Mouse (Mus musculus) forelimb bud, embryonic 11.5 days (tissue): Measurements from ENCODE around the gene Crtac1.

Source experiments
- DNase-seq: peaks from one replicate; pipeline ENCODE4 v3.0.0-alpha.2; 2012; ENCODE audit warnings: low read depth, low spot score

Crtac1 gene

DNA sequence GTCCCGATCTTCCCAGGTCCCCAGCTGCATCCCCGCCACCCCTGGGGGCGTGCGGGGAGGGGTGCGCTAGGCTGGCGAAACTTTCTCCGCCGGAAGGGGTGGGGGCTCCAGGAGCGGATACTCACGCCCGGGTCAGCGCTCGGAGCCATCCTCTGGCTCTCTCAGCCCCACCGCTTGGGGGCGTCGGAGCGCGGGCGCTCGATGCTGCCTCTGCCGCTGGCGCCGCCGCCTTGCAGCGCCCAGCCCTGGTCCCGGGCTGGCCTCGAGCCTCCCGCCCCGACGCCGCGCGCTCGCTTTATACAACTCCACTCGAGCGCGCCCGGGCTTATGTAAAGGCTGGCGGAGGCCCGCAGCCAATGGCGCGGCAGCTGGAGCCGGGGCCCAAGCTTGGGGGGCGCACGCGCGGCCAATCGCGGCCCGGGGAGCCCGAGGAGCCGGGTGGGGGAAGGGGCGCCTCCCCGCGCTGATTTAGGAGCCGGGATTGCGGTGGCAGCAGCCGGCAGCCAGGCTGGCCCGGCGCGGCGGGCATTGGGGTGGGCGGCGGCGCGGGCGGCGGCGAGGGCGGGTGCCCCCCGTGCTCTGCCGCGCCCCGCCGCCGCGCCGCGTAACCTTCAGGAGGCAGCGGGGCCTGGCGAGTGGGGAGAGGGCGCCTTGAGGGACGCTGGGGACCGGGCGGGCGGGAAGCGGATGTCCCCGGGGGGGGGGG is at the start of gene Crtac1:
Gene Crtac1, minus strand, starts transcription at position 299 of the 706 bp plus-strand sequence.
- DNase-seq = peak; percentile 77

DNA sequence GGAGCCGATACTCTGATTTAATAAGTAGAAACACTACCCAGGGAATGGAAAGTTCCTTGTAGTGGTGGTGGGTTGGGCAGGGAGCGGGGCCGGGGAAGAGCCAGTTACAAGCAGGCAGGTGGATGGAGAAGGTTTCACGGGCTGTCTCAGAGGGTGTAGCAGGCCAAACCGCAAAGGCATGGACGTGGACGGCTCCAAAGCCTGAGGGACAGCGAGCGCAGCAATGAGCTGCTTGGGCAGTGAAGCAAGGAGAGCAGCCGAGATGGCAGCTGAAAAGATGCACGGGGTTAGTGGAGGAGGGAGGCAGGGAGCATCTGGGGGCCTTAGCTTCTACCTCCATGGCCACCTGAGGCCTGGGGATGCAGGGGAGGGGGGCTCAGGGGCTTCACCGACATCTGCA is 46.7 kb upstream of the Crtac1 start:
- no peak for DNase-seq

DNA sequence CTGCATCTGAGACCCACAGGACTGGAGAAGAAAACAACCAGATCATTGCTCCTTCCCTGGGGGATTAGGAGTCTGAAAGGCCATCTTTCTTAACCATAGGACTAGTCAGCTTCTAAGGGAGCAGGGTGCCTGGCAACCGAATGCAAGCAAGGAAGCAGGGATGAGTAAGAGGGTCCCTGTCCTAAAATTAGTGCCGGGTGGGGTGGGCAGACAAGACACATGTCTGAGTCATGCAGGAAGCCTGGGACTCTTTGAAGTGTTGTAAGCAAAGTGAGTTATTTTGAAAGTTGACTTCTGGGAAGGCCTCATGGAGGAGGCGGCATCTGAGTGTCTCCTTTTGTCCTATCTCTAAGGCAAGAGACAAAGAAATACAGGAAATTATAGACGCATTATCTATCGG is 46.2 kb upstream of the Crtac1 start:
- no peak for DNase-seq

DNA sequence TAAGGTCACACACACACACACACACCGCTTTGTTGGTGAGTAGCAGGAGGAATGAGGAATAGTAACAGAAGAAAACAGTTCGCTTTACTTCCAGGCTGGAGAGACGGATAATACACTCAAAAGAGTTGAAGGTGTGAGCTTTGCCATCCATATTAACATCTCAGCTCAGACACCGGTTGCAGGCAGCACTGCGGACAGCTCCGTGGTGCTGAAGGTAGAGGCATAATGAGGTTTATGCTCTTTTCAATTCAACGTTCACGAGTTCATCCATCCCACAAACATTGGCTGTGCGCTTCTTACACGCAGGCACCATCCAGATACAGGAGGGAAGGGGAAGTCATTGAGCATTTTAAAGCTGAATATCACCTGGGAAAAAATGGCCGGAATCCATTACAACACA is 41.2 kb upstream of the Crtac1 start:
- DNase-seq = peak; percentile 60

DNA sequence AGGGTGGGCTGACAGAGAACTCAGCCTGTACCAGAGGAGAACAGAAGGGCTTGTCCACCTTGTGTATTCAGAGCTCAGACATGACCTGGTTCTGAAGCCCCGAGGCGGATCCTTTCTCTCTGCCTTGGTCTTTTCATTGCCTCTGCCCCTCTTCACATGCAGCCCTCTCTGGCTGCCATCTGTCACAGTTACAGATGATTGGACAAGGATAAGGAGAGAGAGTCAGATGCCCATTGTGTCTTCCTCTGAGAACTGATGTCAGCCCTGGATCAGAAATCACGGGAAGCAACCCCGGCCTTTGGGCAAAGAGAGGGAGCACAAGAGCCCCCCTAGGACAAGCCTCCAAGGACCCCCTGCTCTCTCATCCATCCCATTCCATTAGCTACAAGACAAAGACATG is 40.0 kb upstream of the Crtac1 start:
- no peak for DNase-seq

DNA sequence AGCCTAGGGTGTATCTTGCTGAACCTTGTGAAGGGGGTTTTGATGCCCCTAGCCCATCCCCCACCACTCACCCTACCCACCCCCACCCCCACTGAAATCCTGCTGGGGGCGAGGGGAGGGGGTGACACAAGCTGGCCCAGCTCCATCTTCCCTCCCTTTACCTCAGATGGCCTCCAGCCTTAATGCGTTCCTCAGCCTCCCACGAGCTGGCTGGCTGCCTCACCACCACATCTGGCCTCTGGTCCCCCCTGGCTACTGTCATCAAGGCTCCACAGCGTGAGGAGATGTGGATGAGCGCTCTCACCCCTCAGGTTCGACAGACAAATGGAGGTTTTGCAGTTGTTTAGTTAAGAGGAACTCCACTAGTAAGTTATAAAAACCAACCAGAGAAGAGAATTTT is 30.3 kb upstream of the Crtac1 start:
- no peak for DNase-seq

DNA sequence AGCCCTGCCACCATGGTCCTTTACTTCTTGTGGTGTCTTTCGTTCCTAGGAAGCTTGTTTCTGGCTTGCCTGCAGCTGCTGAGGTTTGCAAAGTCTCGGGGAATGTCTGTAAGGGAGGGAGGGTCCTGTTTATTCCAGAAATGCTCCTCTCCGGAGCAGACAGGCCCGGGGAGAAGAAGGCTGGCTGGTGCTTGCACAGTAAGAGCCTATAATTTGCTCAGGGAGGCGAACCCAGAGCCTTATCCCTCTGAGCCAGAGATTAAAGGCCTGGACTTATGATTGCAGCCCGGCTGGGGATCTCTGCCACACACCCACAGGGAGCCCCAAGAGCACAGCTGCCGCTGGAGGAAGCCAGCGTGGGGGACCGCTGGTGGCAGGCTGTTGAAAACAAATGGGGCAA is 29.8 kb upstream of the Crtac1 start:
- no peak for DNase-seq

DNA sequence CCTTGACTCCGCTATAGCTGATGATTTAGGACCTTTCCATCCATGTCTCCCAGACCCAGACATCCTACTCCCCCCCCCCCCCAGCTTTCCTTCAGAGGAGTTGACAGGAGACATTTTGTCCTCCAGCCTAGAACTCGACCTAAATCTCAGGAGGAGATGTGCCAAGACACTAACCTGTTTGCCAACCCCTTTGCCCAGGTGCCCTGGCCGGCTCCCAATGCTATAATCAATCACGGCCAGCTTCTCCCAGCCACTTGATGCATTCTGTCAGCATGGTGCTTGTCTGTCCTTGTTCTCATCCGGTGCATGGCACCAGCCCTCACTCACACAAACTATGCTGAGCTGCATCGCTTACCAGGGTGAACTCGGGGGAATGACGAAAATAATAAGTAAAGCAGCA is 27.9 kb upstream of the Crtac1 start:
- DNase-seq = no peak

DNA sequence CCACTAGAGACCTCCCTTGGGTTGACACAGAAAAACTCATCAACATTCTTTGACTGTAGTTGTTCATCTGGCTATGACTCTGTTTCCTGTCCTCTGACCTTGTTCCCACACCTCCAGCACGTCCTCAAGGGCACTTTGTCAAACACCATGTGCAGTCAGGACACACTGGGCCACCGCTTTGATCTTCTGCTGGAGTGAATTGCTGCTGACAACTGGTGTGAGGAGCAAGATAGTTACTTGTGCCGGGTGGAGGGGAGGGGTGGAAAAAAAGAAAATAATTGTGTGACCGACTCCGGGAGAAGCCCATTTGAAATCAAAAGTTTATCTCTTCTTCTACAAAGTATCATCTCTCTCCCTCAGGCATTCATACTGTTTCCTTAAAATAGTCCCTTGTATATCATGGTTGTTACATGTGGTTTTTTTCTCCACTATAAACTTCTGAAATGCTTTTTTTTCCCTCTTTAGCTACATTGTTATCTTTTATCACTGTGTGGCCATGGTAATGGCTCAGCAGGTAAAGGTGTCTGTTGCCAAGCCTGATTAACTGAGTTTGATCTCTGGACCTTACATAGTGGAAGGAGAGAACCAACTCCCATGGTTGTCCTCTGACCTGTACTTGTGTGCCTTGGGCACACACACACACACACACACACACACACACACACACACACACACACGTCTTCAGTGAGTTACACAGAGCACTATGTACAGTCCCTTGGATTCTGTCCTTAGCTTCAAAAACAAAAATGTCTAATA is 23.1 kb upstream of the Crtac1 start:
- no peak for DNase-seq

DNA sequence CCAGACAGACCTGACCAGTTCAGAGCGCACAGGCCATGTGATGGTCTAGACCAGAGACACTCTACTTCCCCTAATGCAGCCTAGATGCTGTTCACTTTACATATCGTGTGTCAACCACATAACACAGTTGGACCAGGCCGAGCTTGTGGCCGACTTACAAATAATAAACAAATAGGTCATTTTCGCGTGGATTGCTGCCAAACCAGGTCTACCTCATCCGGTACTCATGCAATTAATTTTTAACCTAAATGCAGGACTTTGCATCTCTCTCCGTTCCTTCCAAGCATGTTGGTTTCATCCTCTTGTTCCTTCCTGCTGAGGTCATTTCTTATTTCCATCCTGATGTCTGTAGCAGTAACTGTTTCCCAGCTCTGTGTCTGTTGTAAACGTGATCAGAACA is 22.4 kb upstream of the Crtac1 start:
- DNase-seq = no peak

DNA sequence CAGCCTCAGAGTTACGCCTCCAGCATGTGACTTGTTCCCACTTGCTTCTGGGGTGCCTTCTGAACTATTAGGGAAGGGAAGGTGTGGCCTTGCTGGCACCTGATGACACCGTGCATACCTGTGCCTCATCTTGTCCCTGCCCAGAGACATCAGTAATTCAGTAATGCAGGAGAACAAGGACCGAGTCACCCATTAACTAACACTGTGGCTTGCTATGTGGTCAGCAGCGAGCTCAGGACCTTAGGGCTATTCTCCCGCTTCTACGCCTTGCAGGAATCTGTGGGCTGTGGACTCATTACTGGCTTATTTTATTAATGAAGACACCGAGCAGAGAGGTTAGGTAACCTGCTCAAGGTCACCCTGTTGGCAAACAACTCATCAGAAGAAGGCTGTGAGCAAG is 21.0 kb upstream of the Crtac1 start:
- DNase-seq = no peak

DNA sequence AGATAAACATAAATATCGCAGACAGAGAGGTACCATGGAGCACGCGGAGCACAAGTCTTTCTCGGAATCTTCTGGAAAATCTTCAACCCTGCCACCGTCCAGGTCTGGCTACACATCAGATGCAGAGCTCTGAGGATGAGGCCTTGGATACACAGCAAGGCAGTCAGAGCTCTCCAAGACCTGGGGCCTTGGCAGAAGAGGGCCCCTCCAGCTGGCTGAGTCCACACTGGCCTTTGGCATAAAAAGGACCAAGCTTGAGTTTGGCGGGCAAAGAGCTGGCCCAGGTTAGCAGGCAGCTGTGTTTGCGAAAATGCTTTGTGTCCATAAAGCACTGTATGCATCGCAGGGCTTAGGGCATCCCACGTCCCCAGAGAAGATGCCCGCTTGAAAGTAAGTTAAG is 17.0 kb upstream of the Crtac1 start:
- DNase-seq = no peak

DNA sequence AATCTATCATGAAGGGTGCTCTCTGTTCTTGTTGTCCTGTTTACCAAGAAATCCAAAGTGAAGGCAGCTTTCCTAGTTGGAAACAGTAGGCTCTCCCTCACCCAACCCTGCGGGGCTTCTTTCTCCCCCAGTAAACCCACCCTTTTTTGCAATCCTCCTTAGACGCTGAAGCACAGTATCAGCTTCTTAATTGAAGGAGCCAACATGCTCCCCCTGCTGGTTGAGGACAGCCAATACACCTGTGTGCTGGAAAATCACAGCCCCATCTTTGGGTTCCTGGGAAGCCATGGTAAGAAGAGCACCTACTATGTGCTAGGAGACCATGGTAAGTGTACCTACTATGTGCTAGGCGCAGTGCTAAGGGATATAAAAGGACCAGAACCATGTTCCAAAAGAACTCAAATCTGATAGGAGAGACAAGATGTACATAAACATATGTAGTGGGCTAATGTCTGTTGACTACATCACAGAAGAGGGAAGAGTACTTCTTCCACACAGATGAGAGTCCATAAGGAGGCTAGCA is 12.4 kb upstream of the Crtac1 start:
- DNase-seq = peak; percentile 59

DNA sequence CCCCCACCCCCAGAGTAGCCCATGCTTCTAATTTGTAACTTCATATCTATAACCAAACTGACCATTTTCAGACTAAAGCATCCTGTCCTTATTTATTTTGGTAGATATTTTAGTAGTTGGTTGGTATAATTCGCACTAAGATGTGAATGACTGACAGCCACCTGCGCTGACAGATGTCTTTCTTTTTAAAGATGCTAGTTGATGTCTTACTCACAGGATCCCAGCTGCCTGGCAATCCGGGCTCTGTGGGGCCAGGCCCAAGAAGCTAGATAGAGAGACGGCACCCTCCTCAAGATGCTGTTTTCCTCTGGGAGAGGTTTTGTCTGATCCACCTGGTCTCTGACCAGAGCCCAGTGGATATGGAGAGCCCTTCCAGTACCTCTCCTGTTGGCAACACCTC is 11.7 kb upstream of the Crtac1 start:
- DNase-seq = no peak

DNA sequence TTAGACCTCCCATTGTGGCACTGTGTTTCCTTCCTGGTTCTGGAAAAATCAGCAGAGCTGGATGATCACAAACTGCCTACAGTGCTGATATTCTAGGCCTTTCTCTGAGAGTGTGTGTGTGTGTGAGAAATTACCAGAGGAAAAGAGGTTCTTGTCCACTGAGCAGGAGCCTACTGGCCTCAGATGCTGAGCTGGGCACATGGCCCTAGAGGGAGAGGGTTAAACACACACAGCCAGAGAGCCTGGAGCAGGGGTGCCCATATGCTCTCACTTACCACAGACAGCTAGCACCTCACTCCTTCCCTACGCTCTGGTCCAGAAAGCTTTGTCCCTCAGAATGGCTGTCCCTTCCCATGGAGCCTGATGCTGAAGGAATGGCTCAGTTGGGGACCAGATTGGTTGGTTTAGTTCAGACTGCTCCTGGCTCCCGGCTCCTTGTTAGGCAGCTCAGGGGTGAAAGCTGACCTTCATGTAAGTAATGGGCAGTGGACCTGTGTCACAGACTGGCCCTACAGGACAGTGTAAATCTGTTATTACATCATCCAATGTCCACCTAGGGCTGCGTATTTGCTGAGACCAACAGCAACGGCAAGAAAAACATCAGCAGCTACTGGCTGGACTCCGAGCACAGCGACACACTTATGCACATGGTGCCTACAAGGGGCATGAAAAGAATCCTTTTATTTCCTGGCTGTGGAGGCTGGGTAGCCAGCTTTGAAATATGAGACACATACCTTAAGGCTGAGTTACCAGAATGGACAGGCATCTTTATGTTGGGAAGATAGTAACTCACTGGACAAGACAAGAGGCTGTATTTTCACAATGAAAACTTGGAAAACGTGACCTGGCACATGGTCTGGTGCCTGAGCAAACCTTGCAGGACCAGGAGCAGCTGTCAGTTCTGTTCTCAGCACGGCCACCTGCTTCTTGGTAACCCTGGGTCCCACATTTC is 10.9 kb upstream of the Crtac1 start:
- no peak for DNase-seq

DNA sequence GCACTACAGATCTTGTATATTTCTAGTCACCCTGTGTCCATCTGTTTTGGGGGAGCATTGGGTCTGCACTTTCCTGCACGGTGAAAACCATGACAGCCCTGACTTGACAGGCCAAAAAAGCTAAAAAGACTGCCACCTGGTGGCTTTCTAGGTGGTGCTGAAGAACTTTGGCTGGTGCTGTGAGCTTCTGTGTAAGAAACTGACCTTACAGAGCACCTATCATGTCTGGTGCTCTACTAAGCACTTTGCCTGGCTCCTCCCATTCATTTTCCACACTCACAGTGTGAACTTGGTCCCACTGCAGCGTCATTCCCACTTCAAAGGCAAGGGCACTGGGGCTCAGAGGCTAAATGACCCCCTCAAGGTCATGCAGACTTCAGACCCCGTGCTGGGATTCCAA is 8.5 kb upstream of the Crtac1 start:
- no peak for DNase-seq

DNA sequence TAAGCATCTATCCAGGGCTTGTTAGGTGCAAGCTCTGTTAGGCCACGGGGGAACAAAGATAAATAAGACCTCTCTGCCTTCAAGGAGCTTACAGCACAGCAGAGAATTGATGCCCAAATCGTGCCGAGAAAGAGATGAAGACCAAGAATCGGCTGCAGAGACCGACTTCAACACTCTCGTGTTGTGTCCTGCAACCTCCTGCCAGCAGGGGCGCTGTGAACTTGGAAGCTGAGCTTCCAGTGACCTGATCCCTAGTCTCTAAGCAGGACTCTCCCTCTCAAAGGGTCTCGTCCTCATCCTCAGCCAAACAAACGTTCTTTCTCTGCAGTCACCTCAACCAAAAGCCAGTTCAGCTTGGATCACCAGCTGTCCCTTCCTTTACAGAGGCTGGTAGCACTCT is 7.8 kb upstream of the Crtac1 start:
- no peak for DNase-seq

DNA sequence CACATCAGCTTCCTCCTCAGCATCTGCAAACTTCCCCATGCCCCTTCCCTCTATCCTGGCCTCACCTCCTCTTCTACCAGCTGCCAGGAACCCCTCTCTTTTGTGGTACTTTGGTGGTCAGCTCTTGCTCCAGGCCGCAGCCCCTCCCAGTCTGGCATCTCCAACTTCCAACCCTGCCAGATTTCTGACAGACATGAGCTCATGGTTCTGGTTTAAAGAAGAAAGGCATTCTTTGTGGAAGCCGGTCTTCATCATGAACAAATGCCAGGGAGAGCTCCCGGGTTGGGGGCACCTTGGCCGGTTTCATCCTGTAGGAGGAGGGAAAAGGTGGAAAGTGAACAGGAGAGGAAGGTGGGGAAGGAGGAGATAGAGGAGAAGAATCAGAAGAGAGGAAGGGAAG is 4.0 kb upstream of the Crtac1 start:
- DNase-seq = no peak

DNA sequence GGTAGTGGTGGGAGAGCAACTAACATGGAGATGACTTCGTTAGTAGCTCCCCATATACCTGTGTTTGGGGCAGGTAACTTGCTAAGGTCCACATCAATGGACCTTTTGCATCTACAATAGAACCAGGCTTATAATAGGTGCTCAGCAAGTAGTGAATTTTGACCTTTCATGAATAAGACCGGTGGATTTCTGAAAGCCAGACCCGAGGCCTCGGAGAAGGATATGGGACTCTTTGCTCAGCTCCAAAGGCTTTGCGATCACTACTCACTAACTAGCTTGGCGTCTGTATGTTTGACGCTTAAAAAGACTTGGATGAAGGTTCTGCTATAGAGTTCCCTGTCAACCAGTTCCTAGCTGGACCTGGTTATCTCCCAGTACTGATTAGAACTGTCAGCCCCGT is 1.2 kb upstream of the Crtac1 start:
- DNase-seq = no peak

DNA sequence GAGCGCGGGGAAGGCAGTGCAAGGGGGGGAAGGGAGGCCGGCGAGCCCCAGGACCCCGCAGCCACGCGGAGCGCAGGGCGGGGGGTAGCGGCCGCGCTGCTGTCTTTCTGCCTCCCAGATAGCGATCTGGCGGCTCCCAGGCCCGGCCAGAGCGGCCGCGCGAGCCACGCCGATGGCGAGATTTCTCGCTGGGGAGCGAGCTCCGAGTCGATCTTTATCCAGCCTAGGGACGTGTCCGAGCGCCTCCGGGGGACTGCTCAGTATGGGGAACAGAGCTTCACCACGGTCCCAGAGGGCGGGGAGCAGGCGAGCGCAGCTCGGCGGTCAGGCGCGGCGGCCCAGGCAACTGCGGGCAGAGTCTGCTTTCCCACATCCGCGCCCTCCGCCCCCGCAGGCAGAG is 608 bp upstream of the Crtac1 start:
- peak; percentile 27 for DNase-seq

DNA sequence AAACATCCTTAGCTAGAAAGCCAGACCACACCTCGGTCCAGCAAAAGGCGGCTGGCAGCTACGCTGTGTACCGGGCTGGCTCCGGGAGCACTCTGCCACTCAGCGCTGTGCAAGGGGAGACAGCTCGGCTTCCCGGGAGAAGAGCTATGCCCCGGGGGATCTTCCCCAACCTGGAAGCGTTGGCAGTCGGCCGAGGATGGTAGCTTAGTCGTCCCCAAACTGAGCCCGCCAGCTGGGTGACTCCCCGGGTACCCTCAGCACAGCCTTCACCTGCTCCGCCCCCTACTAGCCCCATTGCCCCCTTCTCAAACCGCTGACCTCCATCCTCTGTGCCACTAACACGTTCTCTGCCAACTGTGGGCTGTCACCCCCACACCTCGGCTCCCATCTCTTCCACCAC is 602 bp downstream of the Crtac1 start:
- DNase-seq = no peak

DNA sequence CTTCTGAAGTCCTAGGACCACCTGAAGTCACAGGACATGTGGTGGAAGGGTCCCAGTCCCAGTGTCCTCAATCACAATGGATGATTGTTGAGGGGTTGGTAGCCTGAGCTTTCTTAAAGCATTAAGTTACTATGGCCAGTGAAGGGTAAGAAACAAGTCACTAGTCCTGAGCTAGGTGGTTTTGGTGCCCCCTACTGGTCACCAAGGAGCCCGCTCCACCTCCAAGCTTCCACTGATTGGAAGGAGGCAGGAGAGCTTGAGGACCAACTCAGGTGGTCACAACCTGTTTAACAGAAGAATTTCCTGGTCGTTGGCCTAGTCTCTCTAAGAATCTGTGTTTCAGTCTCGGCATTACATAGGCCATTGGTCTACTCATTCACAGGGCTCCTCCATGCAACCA is 2.2 kb downstream of the Crtac1 start:
- DNase-seq = peak; percentile 71
